Mouse (Mus musculus) liver, adult 2 months (tissue): Measurements from ENCODE around the gene Acmsd. TPM values are rescaled to one million over a fixed set of nuclear protein-coding genes. Genes with fewer than 3 reads are reported as not detected.

Experiments
- DNase-seq: peaks from one replicate; pipeline ENCODE4 v3.0.0-alpha.2; 2011; ENCODE audit warnings: low read depth, low spot score; ENCODE audit errors: extremely low read depth
- H3K27ac ChIP-seq: fragments of 200-500 bp; replicated peaks from 2 replicates; pipeline ENCODE4 v1.5.1; 2012; ENCODE audit warnings: low read depth, mild to moderate bottlenecking, control low read depth, inconsistent platforms, low read length; ENCODE audit not compliant: insufficient read depth
- H3K27me3 ChIP-seq: fragments of 200-500 bp; 2 replicates; pipeline ENCODE4 v1.6.1; 2012; ENCODE audit warnings: mild to moderate bottlenecking, moderate library complexity, low read length, inconsistent platforms; ENCODE audit not compliant: control insufficient read depth, insufficient read depth
- H3K36me3 ChIP-seq: fragments of 200-500 bp; 2 replicates; pipeline ENCODE4 v1.6.1; 2012; ENCODE audit warnings: low read length, inconsistent platforms; ENCODE audit not compliant: control insufficient read depth, insufficient read depth
- H3K4me1 ChIP-seq: fragments of 200-500 bp; 2 replicates; pipeline ENCODE4 v1.6.1; 2011; ENCODE audit warnings: low read length; ENCODE audit not compliant: control insufficient read depth, insufficient read depth
- H3K4me3 ChIP-seq: fragments of 200-500 bp; 2 replicates; pipeline ENCODE4 v1.5.1; 2011; ENCODE audit warnings: low read depth, mild to moderate bottlenecking, control low read depth, low read length, moderate library complexity; ENCODE audit not compliant: insufficient read depth
- H3K79me2 ChIP-seq: fragments of 200-500 bp; 2 replicates; pipeline ENCODE4 v1.6.1; 2012; ENCODE audit warnings: inconsistent platforms, mild to moderate bottlenecking, low read length, moderate library complexity; ENCODE audit not compliant: control insufficient read depth, insufficient read depth
- H3K9ac ChIP-seq: fragments of 200-500 bp; 2 replicates; pipeline ENCODE4 v1.6.1; 2012; ENCODE audit warnings: low read depth, mild to moderate bottlenecking, control low read depth, inconsistent platforms, low read length
- CTCF ChIP-seq: fragments of 200-500 bp; IDR thresholded peaks from 2 replicates; pipeline ENCODE4 v1.5.1; 2011; ENCODE audit warnings: low read depth, low read length, control low read depth
- POLR2A ChIP-seq: fragments of 200-500 bp; IDR thresholded peaks from 2 replicates; pipeline ENCODE4 v1.6.1; 2011; ENCODE audit warnings: low read length, control low read depth; ENCODE audit not compliant: insufficient read depth; ENCODE audit errors: extremely low read depth
- WGBS: fragments of 180-500 bp; shearing (Covaris S2); methylation state at CpG from one replicate; pipeline ENCODE4 v1.1.7; 2018; 5-methylcytosine and 5-hydroxymethylcytosine counted together
- polyA plus RNA-seq: library from polyadenylated mRNA; depleted of rRNA; stranded (reverse); fragments of >200 nt; gene quantifications from 2 replicates; pipeline ENCODE4 v1.2.3, GENCODE M21; 2012
- total RNA-seq: library from RNA; depleted of rRNA; stranded (reverse); fragments of >200 nt; gene quantifications from 2 replicates; pipeline ENCODE4 v1.2.3, GENCODE M21; 2014

The Acmsd gene
- total and polyA plus RNA-seq, 2 experiments = 5.6 to 19.6 TPM

- Histone ChIP-seq H3K9ac (peak overlapping the region; percentile 67), H3K27me3 (no peaks in the 10 kb centered on the region), H3K79me2 (peaks cover 6% of the 10 kb centered on the region; the same call in 1 of the 2 replicates), H3K4me1 (peaks cover 7% of the 10 kb centered on the region; the same call in 1 of the 2 replicates), H3K27ac (peak overlapping the region; percentile 53), H3K4me3 (peak overlapping the region; percentile 55), H3K36me3 (peaks cover 2% of the 10 kb centered on the region; the same call in 1 of the 2 replicates)
- 1% methylated on average over 14 of the region's 14 CpGs for WGBS
- no peak for TF ChIP-seq POLR2A
- TF ChIP-seq CTCF = no peak
- no peak for DNase-seq
These were observed 44.1 kb downstream of the Acmsd start for GRCm38 (mm10) chr1:127773198-127773802.

- peak within 1 kb of the TSS; percentile 81 for H3K27ac ChIP-seq
- H3K79me2 ChIP-seq = peaks cover 9% of the 10 kb centered on the region; the same call in 1 of the 2 replicates
- H3K9ac ChIP-seq = peak within 1 kb of the TSS; percentile 90
- TF ChIP-seq CTCF (no peak), POLR2A (0 out of 2 replicates have a peak, but pooled peaks have one; percentile 70)
- DNase-seq = peak; percentile 94
- WGBS = under 1% methylated on average over 63 of the region's 63 CpGs
- peak within 1 kb of the TSS; percentile 85 for H3K4me3 ChIP-seq
- H3K4me1 ChIP-seq = peaks cover 7% of the 10 kb centered on the region; the same call in 1 of the 2 replicates
- H3K36me3 ChIP-seq = peaks cover 2% of the 10 kb centered on the region; the same call in 1 of the 2 replicates
- no peaks in the 10 kb centered on the region for H3K27me3 ChIP-seq
These were observed 44.7 kb downstream of the Acmsd start, which contains the start of gene Ccnt2 for GRCm38 (mm10) chr1:127773803-127774500. Gene Ccnt2 (plus strand): TSS chr1:127774164.

GRCm38 (mm10) chr1:127774501-127774880, 45.3 kb downstream of the Acmsd start:
- Histone ChIP-seq H3K27ac (peak overlapping the region; percentile 81), H3K36me3 (peaks cover 4% of the 10 kb centered on the region; the same call in 1 of the 2 replicates), H3K79me2 (peaks cover 14% of the 10 kb centered on the region; the same call in 1 of the 2 replicates), H3K4me3 (peak overlapping the region; percentile 85), H3K9ac (peak overlapping the region; percentile 90), H3K27me3 (no peaks in the 10 kb centered on the region), H3K4me1 (peaks cover 7% of the 10 kb centered on the region; the same call in 1 of the 2 replicates)
- peak; percentile 57 for DNase-seq
- under 1% methylated on average over 31 of the region's 31 CpGs for WGBS
- TF ChIP-seq POLR2A = 0 out of 2 replicates have a peak, but pooled peaks have one; percentile 13
- no peak for TF ChIP-seq CTCF

GRCm38 (mm10) chr1:127775206-127775720, 46.0 kb downstream of the Acmsd start:
- Histone ChIP-seq H3K4me1 (peaks cover 13% of the 10 kb centered on the region), H3K4me3 (peak overlapping the region; percentile 85), H3K36me3 (peaks cover 4% of the 10 kb centered on the region; the same call in 1 of the 2 replicates), H3K27me3 (no peaks in the 10 kb centered on the region), H3K9ac (peak overlapping the region; percentile 62; the same call in 1 of the 2 replicates), H3K79me2 (peaks cover 19% of the 10 kb centered on the region; the same call in 1 of the 2 replicates), H3K27ac (peak overlapping the region; percentile 49)
- WGBS = 2% methylated on average over 10 of the region's 10 CpGs
- peak; percentile 59 for DNase-seq
- TF ChIP-seq CTCF (no peak), POLR2A (no peak)

GRCm38 (mm10) chr1:127776246-127776645, 47.0 kb downstream of the Acmsd start:
- Histone ChIP-seq H3K27ac (peak overlapping the region; percentile 56; the same call in 1 of the 2 replicates), H3K4me3 (peak overlapping the region; percentile 50; the same call in 1 of the 2 replicates), H3K27me3 (no peaks in the 10 kb centered on the region), H3K36me3 (peaks cover 4% of the 10 kb centered on the region; the same call in 1 of the 2 replicates), H3K79me2 (peaks cover 25% of the 10 kb centered on the region), H3K9ac (peak overlapping the region; percentile 53), H3K4me1 (peaks cover 16% of the 10 kb centered on the region)
- WGBS = 5% methylated on average over 6 of the region's 6 CpGs
- DNase-seq = peak; percentile 90
- TF ChIP-seq CTCF = no peak
- no peak for TF ChIP-seq POLR2A
